13 mouse cellular contexts compared by ENCODE assay signal in the genomic region with DNA sequence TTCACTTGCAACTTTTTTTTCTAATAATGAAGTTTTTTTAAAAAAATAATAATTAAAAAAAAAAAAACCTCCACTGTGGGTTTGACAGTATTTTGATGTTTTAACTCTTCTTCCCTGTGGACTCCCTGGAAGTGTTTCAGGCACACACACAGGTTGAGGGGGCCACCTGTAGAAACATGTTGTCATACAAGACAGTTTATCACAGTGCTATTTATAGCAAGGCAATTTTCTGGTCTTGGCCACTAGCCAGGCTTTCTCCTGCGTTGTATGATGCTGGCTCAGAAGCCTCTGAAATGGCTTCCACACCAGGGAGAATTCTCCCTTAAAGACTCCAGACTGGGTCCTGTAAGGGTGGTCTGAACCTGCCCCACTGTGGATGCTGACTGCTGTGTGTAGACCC. TPM values are rescaled to one million over a fixed set of nuclear protein-coding genes. Genes with fewer than 3 reads are reported as not detected.
DNase-seq lines count a peak whose midpoint lies in the region; ATAC-seq lines count a peak whose summit lies in the region.
"Had no signal": no experiment of that assay in that cellular context is flagged by ENCODE, and none has a peak within 500 bp of the region (broad histone marks: within the 10 kb centered on the region; RNA-seq: fewer than 3 reads in every experiment).

No protein-coding gene starts in this region.

- intact Hi-C loops in heart, postnatal 14 days (cut with DNase I), result no loop called here

- peak; percentile 15 to 31 for DNase-seq in adrenal gland, postnatal 36 days
- no peak for DNase-seq in adrenal gland, adult (ENCODE audit: inconsistent age in 2 of 2, low spot score in 1 of 2)
- DNase-seq in NIH3T3 (ENCODE audit: low read depth), result peak; percentile 40
- DNase-seq in heart, postnatal 14 days, result peak; percentile 40 to 67
- no peak for DNase-seq in lung, postnatal 10 days
- no peak for DNase-seq in testis, postnatal 14 days (ENCODE audit: low spot score)
- DNase-seq: B cell, adult 2 months had no signal

- H3K27ac ChIP-seq in hindbrain, embryonic 15.5 days (replicated peaks), result no peak overlapping the region
- H3K27ac ChIP-seq in hindbrain, embryonic 13.5 days, result no peak overlapping the region
- H3K27ac ChIP-seq: embryonic facial prominence, embryonic 13.5 days; lung, embryonic 15.5 days had no signal

- no peaks in the 10 kb centered on the region for H3K9me3 ChIP-seq in hindbrain, embryonic 15.5 days
- H3K9me3 ChIP-seq in hindbrain, embryonic 13.5 days, result no peaks in the 10 kb centered on the region
- H3K9me3 ChIP-seq: embryonic facial prominence, embryonic 13.5 days; lung, embryonic 15.5 days had no signal

- H3K4me2 ChIP-seq in hindbrain, embryonic 15.5 days, result no peak overlapping the region
- no peak overlapping the region for H3K4me2 ChIP-seq in hindbrain, embryonic 13.5 days
- H3K4me2 ChIP-seq: embryonic facial prominence, embryonic 13.5 days; lung, embryonic 15.5 days had no signal

- H3K4me3 ChIP-seq in hindbrain, embryonic 15.5 days, result no peak overlapping the region
- H3K4me3 ChIP-seq in hindbrain, embryonic 13.5 days, result no peak overlapping the region
- H3K4me3 ChIP-seq: embryonic facial prominence, embryonic 13.5 days; lung, embryonic 15.5 days; myocyte had no signal

- no peaks in the 10 kb centered on the region for H3K36me3 ChIP-seq in hindbrain, embryonic 15.5 days
- H3K36me3 ChIP-seq in hindbrain, embryonic 13.5 days, result no peaks in the 10 kb centered on the region
- H3K36me3 ChIP-seq: embryonic facial prominence, embryonic 13.5 days; lung, embryonic 15.5 days had no signal

- H3K4me1 ChIP-seq in hindbrain, embryonic 15.5 days (replicated peaks), result no peaks in the 10 kb centered on the region
- H3K4me1 ChIP-seq in hindbrain, embryonic 13.5 days (replicated peaks), result no peaks in the 10 kb centered on the region
- H3K4me1 ChIP-seq: embryonic facial prominence, embryonic 13.5 days had no signal

- H3K9ac ChIP-seq in hindbrain, embryonic 15.5 days, result no peak overlapping the region
- H3K9ac ChIP-seq in hindbrain, embryonic 13.5 days, result no peak overlapping the region
- H3K9ac ChIP-seq: embryonic facial prominence, embryonic 13.5 days; lung, embryonic 15.5 days had no signal

- no peaks in the 10 kb centered on the region for H3K27me3 ChIP-seq in hindbrain, embryonic 15.5 days
- H3K27me3 ChIP-seq in hindbrain, embryonic 13.5 days, result 0 out of 2 replicates have a peak, but pooled peaks cover 3% of the 10 kb centered on the region
- H3K27me3 ChIP-seq: embryonic facial prominence, embryonic 13.5 days; lung, embryonic 15.5 days had no signal

- 33% methylated on average over 1 of the region's 1 CpGs for WGBS in hindbrain, embryonic 15.5 days
- 51% methylated on average over 1 of the region's 1 CpGs for WGBS in hindbrain, embryonic 13.5 days

- peak; percentile 42; the same call in 1 of the 2 replicates for ATAC-seq in hindbrain, embryonic 15.5 days (ENCODE audit: low FRiP score, low read depth)
- no peak for ATAC-seq in hindbrain, embryonic 13.5 days (ENCODE audit: low FRiP score)
- ATAC-seq: Patski had no signal

RNA-seq across cellular contexts. Expression of a gene that starts 59.9 kb away (rescaled TPM):
- 100 to 1,000 TPM; 287 to 329 TPM for total RNA-seq in adrenal gland, postnatal 36 days (2021)
- 294 and 298 TPM in 2 replicates for polyA plus RNA-seq in hindbrain, embryonic 15.5 days (2015; fragmentation: Nextera tagmentation; extraction: Ambion mirVana)
- 310 and 312 TPM in 2 replicates for polyA plus RNA-seq in hindbrain, embryonic 13.5 days (2015; fragmentation: Nextera tagmentation; extraction: Ambion mirVana)
- total RNA-seq in heart, postnatal 14 days (2021), result 100 to 1,000 TPM; 191 to 198 TPM

Comparison
In these comparisons a context has a peak if more than half of its experiments do, and no peak if none do; other contexts are left out.
1. DNase-seq: peak in adrenal gland, postnatal 36 days (2 of 2), NIH3T3 (single experiment) and heart, postnatal 14 days (2 of 2); none in adrenal gland, adult (0 of 2), lung, postnatal 10 days (single experiment) and testis, postnatal 14 days (single experiment).